Mouse (Mus musculus): ENCODE data around the gene Rdh5. TPM values are rescaled to one million over a fixed set of nuclear protein-coding genes. Genes with fewer than 3 reads are reported as not detected.

Rdh5 gene
- polyA plus RNA-seq, 1 experiment = 21.8 TPM

GRCm38 (mm10) chr10:128866042-128866441 is 56.6 kb downstream of the Rdh5 start:
- WGBS = 95% methylated on average over 3 of the region's 3 CpGs
- H3K27me3 ChIP-seq (ENCODE audit: control insufficient read depth, insufficient read depth, low read length) = no peaks in the 10 kb centered on the region
- no peak overlapping the region for H3K27ac ChIP-seq (ENCODE audit: control insufficient read depth, insufficient read depth, low read length)
- no peak for DNase-seq
- no peak overlapping the region for H3K4me3 ChIP-seq (ENCODE audit: control insufficient read depth, insufficient read depth, low read length)
- TF ChIP-seq CTCF (IDR thresholded peaks at IDR 0.05; ENCODE audit: borderline replicate concordance, control insufficient read depth, extremely low read depth, insufficient read depth, low read length, poor library complexity) = no peak
- TF ChIP-seq POLR2A (IDR thresholded peaks at IDR 0.05; ENCODE audit: control insufficient read depth, extremely low read depth, insufficient read depth, low read length, poor library complexity) = no peak
- no peaks in the 10 kb centered on the region for H3K4me1 ChIP-seq (replicated peaks; ENCODE audit: control insufficient read depth, insufficient read depth, low read length)
- peaks cover 28% of the 10 kb centered on the region; the same call in 1 of the 2 replicates for H3K36me3 ChIP-seq (ENCODE audit: control insufficient read depth, insufficient read depth, low read length)

Other genes starting within 250 kb of the Rdh5 start
- gene Suox, start 248.8 kb downstream of the Rdh5 start, polyA plus RNA-seq (2012; rRNA removed) = 19.1 and 21.3 TPM in 2 replicates
- gene Rab5b, start 226.6 kb downstream of the Rdh5 start, polyA plus RNA-seq (2012; rRNA removed) = 73.8 and 86.1 TPM in 2 replicates
- 1.0 TPM in 2 replicates for gene Pmel, start 218.7 kb downstream of the Rdh5 start, polyA plus RNA-seq (2012; rRNA removed)
- 87.6 and 100 TPM in 2 replicates for gene Cdk2, start 217.9 kb downstream of the Rdh5 start, polyA plus RNA-seq (2012; rRNA removed)
- gene Dgka, start 178.0 kb downstream of the Rdh5 start, polyA plus RNA-seq (2012; rRNA removed) = 326 and 374 TPM in 2 replicates
- gene Pym1, start 175.0 kb downstream of the Rdh5 start, polyA plus RNA-seq (2012; rRNA removed) = 70.0 and 74.9 TPM in 2 replicates
- gene Mmp19, start 132.0 kb downstream of the Rdh5 start, polyA plus RNA-seq (2012; rRNA removed) = 1.8 and 3.9 TPM in 2 replicates
- 19.9 and 21.6 TPM in 2 replicates for gene Dnajc14, start 118.8 kb downstream of the Rdh5 start, polyA plus RNA-seq (2012; rRNA removed)
- 17.4 and 20.5 TPM in 2 replicates for gene Tmem198b, start 118.5 kb downstream of the Rdh5 start, polyA plus RNA-seq (2012; rRNA removed)
- 8.5 and 12.3 TPM in 2 replicates for gene Sarnp, start 105.6 kb downstream of the Rdh5 start, polyA plus RNA-seq (2012; rRNA removed)
- 68.3 and 82.3 TPM in 2 replicates for gene Ormdl2, start 101.2 kb downstream of the Rdh5 start, polyA plus RNA-seq (2012; rRNA removed)
- 5.6 and 5.8 TPM in 2 replicates for gene Gdf11, start 31.2 kb downstream of the Rdh5 start, polyA plus RNA-seq (2012; rRNA removed)
- gene Cd63, start 21.9 kb downstream of the Rdh5 start, polyA plus RNA-seq (2012; rRNA removed) = 43.9 and 62.1 TPM in 2 replicates
- 137 and 173 TPM in 2 replicates for gene Bloc1s1, start 1.1 kb upstream of the Rdh5 start, polyA plus RNA-seq (2012; rRNA removed)
- 5.9 and 14.5 TPM in 2 replicates for gene Itga7, start 10.9 kb upstream of the Rdh5 start, polyA plus RNA-seq (2012; rRNA removed)
- gene Mettl7b, start 38.1 kb upstream of the Rdh5 start, polyA plus RNA-seq (2012; rRNA removed) = 0.28 and 1.6 TPM in 2 replicates
- gene Olfr9, start 66.5 kb upstream of the Rdh5 start, polyA plus RNA-seq (2012; rRNA removed) = not detected in 2 replicates
- not detected in 2 replicates for gene Olfr763, start 87.9 kb upstream of the Rdh5 start, polyA plus RNA-seq (2012; rRNA removed)
- gene Olfr764-ps1, start 117.0 kb upstream of the Rdh5 start, polyA plus RNA-seq (2012; rRNA removed) = not detected in 2 replicates
- gene Olfr765, start 127.1 kb upstream of the Rdh5 start, polyA plus RNA-seq (2012; rRNA removed) = not detected in 2 replicates
- gene Olfr766-ps1, start 146.1 kb upstream of the Rdh5 start, polyA plus RNA-seq (2012; rRNA removed) = not detected in 2 replicates
- gene Olfr767, start 160.0 kb upstream of the Rdh5 start, polyA plus RNA-seq (2012; rRNA removed) = not detected in 2 replicates
- gene Olfr768, start 176.5 kb upstream of the Rdh5 start, polyA plus RNA-seq (2012; rRNA removed) = not detected in 2 replicates
- not detected in 2 replicates for gene Olfr769, start 195.0 kb upstream of the Rdh5 start, polyA plus RNA-seq (2012; rRNA removed)
- not detected in 2 replicates for gene Olfr770, start 216.1 kb upstream of the Rdh5 start, polyA plus RNA-seq (2012; rRNA removed)
- not detected in 2 replicates for gene Olfr771, start 241.9 kb upstream of the Rdh5 start, polyA plus RNA-seq (2012; rRNA removed)

Measured in thymus, adult 2 months (tissue).